Mouse (Mus musculus) MEL (cell line): ENCODE measurements around the gene Tcea3. TPM values are rescaled to one million over a fixed set of nuclear protein-coding genes. Genes with fewer than 3 reads are reported as not detected.

Experiments
- DNase-seq: peaks from one replicate; pipeline ENCODE4 v3.0.0; 2011; ENCODE audit warnings: low read depth, low spot score
- H3K27ac ChIP-seq: 2 replicates; pipeline ENCODE4 v1.5.1; 2012; ENCODE audit warnings: low read depth, mild to moderate bottlenecking, control low read depth, low read length, moderate library complexity; ENCODE audit not compliant: control insufficient read depth
- H3K27me3 ChIP-seq, 2 experiments: fragments of 150-350 bp in 1 of 2; sonication (generic) in 1 of 2; 2 replicates each; pipeline ENCODE4 v1.6.1; 2012; ENCODE audit warnings: low read length in 2 of 2, mild to moderate bottlenecking in 2 of 2, improper control_type of control experiment in 1 of 2, moderate library complexity in 1 of 2; ENCODE audit not compliant: insufficient read depth in 2 of 2, control insufficient read depth in 1 of 2
- H3K36me3 ChIP-seq, 2 experiments: 2 replicates each; pipeline ENCODE4 v1.6.1; 2012 to 2014; ENCODE audit warnings: low read length in 2 of 2, improper control_type of control experiment in 1 of 2, inconsistent platforms in 1 of 2, mild to moderate bottlenecking in 1 of 2; ENCODE audit not compliant: insufficient read depth in 2 of 2, control insufficient read depth in 1 of 2
- H3K4me1 ChIP-seq, 2 experiments: fragments of 150-350 bp in 1 of 2; sonication (generic) in 1 of 2; 2 replicates each; pipeline ENCODE4 v1.6.1; 2012; ENCODE audit warnings: low read length in 2 of 2, improper control_type of control experiment in 1 of 2, mild to moderate bottlenecking in 1 of 2; ENCODE audit not compliant: insufficient read depth in 2 of 2, control insufficient read depth in 1 of 2
- H3K4me3 ChIP-seq, 2 experiments: fragments of 150-350 bp in 1 of 2; sonication (generic) in 1 of 2; 2 replicates each; pipeline ENCODE4 v1.5.1; 2012; ENCODE audit warnings: low read depth in 2 of 2, low read length in 2 of 2, mild to moderate bottlenecking in 2 of 2, moderate library complexity in 2 of 2, control low read depth in 1 of 2, improper control_type of control experiment in 1 of 2; ENCODE audit not compliant: control insufficient read depth in 1 of 2, insufficient read depth in 1 of 2
- H3K79me2 ChIP-seq: 2 replicates; pipeline ENCODE4 v1.6.1; 2012; ENCODE audit warnings: mild to moderate bottlenecking, low read length, moderate library complexity; ENCODE audit not compliant: control insufficient read depth, poor library complexity, insufficient read depth
- H3K9ac ChIP-seq: 2 replicates; pipeline ENCODE4 v1.6.1; 2012; ENCODE audit warnings: low read depth, mild to moderate bottlenecking, control low read depth, low read length, moderate library complexity; ENCODE audit not compliant: control insufficient read depth, poor library complexity, severe bottlenecking
- H3K9me3 ChIP-seq: fragments of 150-350 bp; sonication (generic); replicated peaks from 2 replicates; pipeline ENCODE4 v1.6.1; 2012; ENCODE audit warnings: mild to moderate bottlenecking, low read length, improper control_type of control experiment, moderate library complexity; ENCODE audit not compliant: insufficient read depth
- CTCF ChIP-seq, 3 experiments: IDR thresholded peaks in 2 of 3; conservative IDR thresholded peaks in 1 of 3; 2 replicates each; pipeline ENCODE4 v1.5.1; 2011 to 2012; ENCODE audit warnings: low read length in 3 of 3, low read depth in 2 of 3, mild to moderate bottlenecking in 2 of 3, improper control_type of control experiment in 1 of 3, inconsistent platforms in 1 of 3, mixed read lengths in 1 of 3, moderate library complexity in 1 of 3; ENCODE audit not compliant: control insufficient read depth in 1 of 3, insufficient read depth in 1 of 3, poor library complexity in 1 of 3, severe bottlenecking in 1 of 3
- ETS1 ChIP-seq: IDR thresholded peaks from 2 replicates; pipeline ENCODE4 v1.6.1; 2012; ENCODE audit warnings: low read depth, mild to moderate bottlenecking, inconsistent platforms, low read length, improper control_type of control experiment, moderate library complexity
- MAX ChIP-seq: IDR thresholded peaks from 2 replicates; pipeline ENCODE4 v1.6.1; 2011; ENCODE audit warnings: low read length, improper control_type of control experiment
- MAZ ChIP-seq: IDR thresholded peaks from 2 replicates; pipeline ENCODE4 v1.6.1; 2012; ENCODE audit warnings: low read depth, mild to moderate bottlenecking, inconsistent platforms, low read length, improper control_type of control experiment
- MXI1 ChIP-seq: IDR thresholded peaks from 2 replicates; pipeline ENCODE4 v1.6.1; 2011; ENCODE audit warnings: mild to moderate bottlenecking, low read depth, low read length, improper control_type of control experiment
- MYC ChIP-seq: IDR thresholded peaks from 2 replicates; pipeline ENCODE4 v1.6.1; 2011; ENCODE audit warnings: low read depth, mild to moderate bottlenecking, low read length, improper control_type of control experiment, moderate library complexity
- NRF1 ChIP-seq: IDR thresholded peaks from 2 replicates; pipeline ENCODE4 v1.6.1; 2014; ENCODE audit warnings: low read depth, mild to moderate bottlenecking, inconsistent platforms, low read length, improper control_type of control experiment, moderate library complexity; ENCODE audit not compliant: poor library complexity, insufficient read depth, severe bottlenecking
- POLR2A ChIP-seq, 2 experiments: IDR thresholded peaks; 2 replicates each; pipeline ENCODE4 v1.6.1; 2011 to 2012; ENCODE audit warnings: low read length in 2 of 2, mild to moderate bottlenecking in 2 of 2, control low read depth in 1 of 2, improper control_type of control experiment in 1 of 2, low read depth in 1 of 2, moderate library complexity in 1 of 2; ENCODE audit not compliant: control insufficient read depth in 1 of 2, insufficient read depth in 1 of 2, poor library complexity in 1 of 2
- RAD21 ChIP-seq: IDR thresholded peaks from 2 replicates; pipeline ENCODE4 v1.6.1; 2011; ENCODE audit warnings: mild to moderate bottlenecking, low read depth, low read length, improper control_type of control experiment
- TCF12 ChIP-seq: IDR thresholded peaks from 2 replicates; pipeline ENCODE4 v1.6.1; 2014; ENCODE audit warnings: low read depth, mild to moderate bottlenecking, inconsistent platforms, low read length, improper control_type of control experiment, moderate library complexity
- ZC3H11A ChIP-seq: IDR thresholded peaks from 2 replicates; pipeline ENCODE4 v1.6.1; 2012; ENCODE audit warnings: low read depth, mild to moderate bottlenecking, inconsistent platforms, low read length, improper control_type of control experiment
- ZNF384 ChIP-seq: IDR thresholded peaks from 2 replicates; pipeline ENCODE4 v1.6.1; 2012; ENCODE audit warnings: low read depth, mild to moderate bottlenecking, inconsistent platforms, low read length, improper control_type of control experiment
- polyA plus RNA-seq, 2 experiments: library from polyadenylated mRNA; stranded (reverse) in 1 of 2; unstranded in 1 of 2; fragments of >175 nt in 1 of 2; fragments of >200 nt in 1 of 2; gene quantifications; 2 replicates each; pipeline versions ENCODE4 v1.2.1 to v1.2.4; 2012; ENCODE audit warnings: low replicate concordance in 2 of 2, low read depth in 1 of 2; ENCODE audit not compliant: insufficient read length in 2 of 2, insufficient read depth in 1 of 2, missing spikeins in 1 of 2
- total RNA-seq: library from RNA; depleted of rRNA; stranded (reverse); fragments of 300-350 nt; gene quantifications from 2 replicates; pipeline ENCODE4 v1.2.3, GENCODE M21; 2012

The Tcea3 gene
- total and polyA plus RNA-seq, 3 experiments, result not detected

- Histone ChIP-seq H3K9ac (no peak overlapping the region), H3K27me3 (peaks cover 0 to 16% of the 10 kb centered on the region in 2 experiments; a peak in 3 of 4 replicates), H3K9me3 (no peaks in the 10 kb centered on the region), H3K27ac (no peak overlapping the region), H3K36me3 (peaks cover 0 to 3% of the 10 kb centered on the region in 2 experiments; a peak in 1 of 4 replicates), H3K4me1 (peaks cover 2 to 10% of the 10 kb centered on the region in 2 experiments; a peak in 2 of 4 replicates), H3K4me3 (no peak overlapping the region), H3K79me2 (no peaks in the 10 kb centered on the region; the same call in 1 of the 2 replicates)
- TF ChIP-seq POLR2A (IDR thresholded peaks at IDR 0.05; ENCODE audit: control insufficient read depth in 1 of 2, insufficient read depth in 1 of 2, low read depth in 1 of 2, low read length in 2 of 2, poor library complexity in 1 of 2) (no peak), CTCF (IDR thresholded peaks at IDR 0.05 in 2 of 3, conservative IDR thresholded peaks at IDR 0.05 in 1 of 3; ENCODE audit: control insufficient read depth in 1 of 3, insufficient read depth in 1 of 3, low read depth in 2 of 3, low read length in 3 of 3, poor library complexity in 1 of 3, severe bottlenecking in 1 of 3) (no peak), TCF12 (no peak), MXI1 (no peak), MAZ (no peak), ETS1 (no peak), RAD21 (no peak), ZNF384 (no peak)
- DNase-seq, result no peak
These were observed 42.8 kb upstream of the Tcea3 start for GRCm38 (mm10) chr4:136204775-136205174.

GRCm38 (mm10) chr4:136206033-136206893, 41.3 kb upstream of the Tcea3 start, which contains the start of gene Asap3:
Gene Asap3, plus strand, starts transcription at chr4:136206365.
- H3K27me3 ChIP-seq, result peaks cover 0 to 19% of the 10 kb centered on the region in 2 experiments; a peak in 3 of 4 replicates
- H3K27ac ChIP-seq, result no peak within 1 kb of the TSS
- peak; percentile 96 for DNase-seq
- no peaks in the 10 kb centered on the region; the same call in 1 of the 2 replicates for H3K79me2 ChIP-seq
- H3K36me3 ChIP-seq, result peaks cover 0 to 3% of the 10 kb centered on the region in 2 experiments; a peak in 1 of 4 replicates
- peak in 1 of 3 experiments; percentile 39; a peak in 2 of 6 replicates for TF ChIP-seq CTCF (IDR thresholded peaks at IDR 0.05 in 2 of 3, conservative IDR thresholded peaks at IDR 0.05 in 1 of 3; ENCODE audit: control insufficient read depth in 1 of 3, insufficient read depth in 1 of 3, low read depth in 2 of 3, low read length in 3 of 3, poor library complexity in 1 of 3, severe bottlenecking in 1 of 3)
- TF ChIP-seq MYC, result no peak
- 0 out of 2 replicates have a peak, but pooled peaks have one; percentile 41 for TF ChIP-seq NRF1
- no peak for TF ChIP-seq ZC3H11A
- 0 out of 2 replicates have a peak, but pooled peaks have one; percentile 15 for TF ChIP-seq MAX
- TF ChIP-seq POLR2A (IDR thresholded peaks at IDR 0.05; ENCODE audit: control insufficient read depth in 1 of 2, insufficient read depth in 1 of 2, low read depth in 1 of 2, low read length in 2 of 2, poor library complexity in 1 of 2), result peak in 1 of 2 experiments; percentile 35; a peak in 1 of 4 replicates
- H3K9ac ChIP-seq, result peak within 1 kb of the TSS; percentile 60
- H3K4me3 ChIP-seq, result peak within 1 kb of the TSS; percentile 66 to 75
- H3K4me1 ChIP-seq, result peaks cover 2 to 10% of the 10 kb centered on the region in 2 experiments; a peak in 2 of 4 replicates
- H3K9me3 ChIP-seq, result no peaks in the 10 kb centered on the region
